Mouse (Mus musculus): ENCODE measurements around the gene Kidins220. TPM values are rescaled to one million over a fixed set of nuclear protein-coding genes. Genes with fewer than 3 reads are reported as not detected.

The Kidins220 gene
- polyA plus RNA-seq, 1 experiment from 2014 or later: 12.2 TPM

DNA sequence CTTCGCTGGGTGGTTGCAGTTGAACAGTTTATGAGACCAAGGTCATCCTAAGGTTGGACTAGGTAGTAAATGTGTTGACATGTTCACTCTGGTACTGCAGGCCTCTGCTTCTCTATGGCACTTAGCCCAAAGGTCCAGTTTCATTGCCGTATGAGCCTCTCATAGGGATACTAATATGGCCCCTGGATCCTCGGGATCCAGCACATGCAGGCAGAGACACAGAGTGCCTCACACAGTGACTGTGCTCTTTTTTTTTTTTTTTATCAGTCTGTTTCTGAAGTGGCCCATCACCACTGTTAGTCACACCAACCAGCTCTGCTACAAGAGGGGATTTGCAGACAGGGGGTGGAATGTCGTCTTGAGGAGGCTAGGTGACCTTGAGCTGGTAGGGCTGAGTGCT, 98.6 kb downstream of the Kidins220 start:
- no peak overlapping the region for H3K4me2 ChIP-seq
- H3K27ac ChIP-seq: no peak overlapping the region
- no peaks in the 10 kb centered on the region for H3K9me3 ChIP-seq (replicated peaks)
- no peaks in the 10 kb centered on the region for H3K36me3 ChIP-seq
- H3K9ac ChIP-seq: no peak overlapping the region
- H3K4me1 ChIP-seq: no peaks in the 10 kb centered on the region
- ATAC-seq: no peak
- no peaks in the 10 kb centered on the region for H3K27me3 ChIP-seq (replicated peaks)
- no peak overlapping the region for H3K4me3 ChIP-seq
- WGBS (ENCODE audit: insufficient replicate concordance): 62% methylated on average over 4 of the region's 4 CpGs

DNA sequence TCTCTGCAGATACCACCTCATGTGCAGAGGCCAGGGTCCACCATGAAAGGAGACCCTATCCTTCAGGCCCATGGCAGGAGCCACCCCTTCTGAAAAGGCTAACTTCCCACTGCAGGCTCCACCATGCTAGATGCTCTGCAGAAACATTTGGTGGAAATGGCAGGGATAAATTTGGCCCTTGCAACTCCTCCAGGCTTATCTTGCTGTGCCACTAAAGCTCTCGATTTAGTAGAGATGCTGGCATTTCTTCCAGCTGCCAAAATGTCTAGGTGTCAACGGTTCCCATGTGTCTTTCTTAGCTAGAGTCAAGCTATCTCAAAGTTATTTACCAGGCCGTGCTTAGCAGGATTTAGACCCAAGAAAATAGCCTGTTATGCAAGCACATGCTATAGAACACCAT, 99.6 kb downstream of the Kidins220 start:
- WGBS (ENCODE audit: insufficient replicate concordance): 59% methylated on average over 3 of the region's 3 CpGs
- Histone ChIP-seq H3K4me2 (no peak overlapping the region), H3K4me3 (no peak overlapping the region), H3K9me3 (replicated peaks) (no peaks in the 10 kb centered on the region), H3K27ac (no peak overlapping the region), H3K9ac (no peak overlapping the region), H3K36me3 (no peaks in the 10 kb centered on the region), H3K27me3 (replicated peaks) (no peaks in the 10 kb centered on the region), H3K4me1 (no peaks in the 10 kb centered on the region)
- ATAC-seq: no peak

DNA sequence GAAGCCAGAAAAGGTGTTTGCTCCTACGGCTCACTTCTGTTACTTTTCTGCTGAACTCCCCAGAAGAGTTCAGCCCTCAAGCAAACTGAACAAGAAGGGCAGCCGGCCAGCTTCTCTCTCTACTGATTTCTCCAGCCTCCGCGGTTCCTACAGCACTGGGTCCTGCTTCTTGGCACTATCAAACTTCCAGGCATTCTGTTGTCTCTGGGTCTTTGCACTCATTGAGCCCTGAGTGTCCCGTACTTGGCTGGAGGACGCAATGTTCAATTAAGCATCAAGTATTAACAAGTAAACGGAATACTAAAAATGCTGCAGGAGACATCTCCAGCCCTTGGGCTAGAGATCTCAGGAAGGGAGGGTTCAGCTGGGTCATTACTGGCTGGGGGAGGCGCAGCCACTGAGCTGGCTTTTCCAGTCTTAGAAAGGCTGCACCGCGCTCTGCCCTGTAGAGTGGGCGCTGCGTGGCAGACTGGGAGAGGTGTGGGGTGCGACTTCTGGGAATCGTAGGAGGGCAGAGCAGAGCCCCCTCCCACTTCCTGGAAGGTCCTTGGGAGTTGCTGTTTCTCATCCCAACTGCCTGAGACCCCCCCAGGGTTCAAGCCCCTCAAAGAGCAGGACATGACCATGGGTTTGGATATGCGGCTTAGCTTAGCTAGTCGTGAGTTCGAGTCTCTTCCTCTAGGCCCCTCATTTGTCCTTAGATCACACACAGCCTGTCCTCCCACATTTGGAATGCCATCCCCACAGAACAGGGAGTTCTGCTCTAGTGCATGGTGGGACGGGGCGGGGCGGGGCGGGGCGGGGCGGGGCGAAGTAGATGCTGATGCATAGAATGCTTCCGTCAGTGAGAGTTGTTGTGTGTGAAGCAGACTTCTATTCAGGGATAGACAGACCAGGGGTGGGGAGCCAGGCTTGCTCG, 108.8 kb downstream of the Kidins220 start:
- H3K27ac ChIP-seq: no peak overlapping the region
- peaks cover 11% of the 10 kb centered on the region for H3K27me3 ChIP-seq (replicated peaks)
- no peaks in the 10 kb centered on the region for H3K9me3 ChIP-seq (replicated peaks)
- no peak overlapping the region for H3K4me3 ChIP-seq
- no peak for ATAC-seq
- no peak overlapping the region for H3K4me2 ChIP-seq
- WGBS (ENCODE audit: insufficient replicate concordance): 35% methylated on average over 26 of the region's 26 CpGs
- H3K9ac ChIP-seq: no peak overlapping the region
- no peaks in the 10 kb centered on the region for H3K36me3 ChIP-seq
- no peaks in the 10 kb centered on the region for H3K4me1 ChIP-seq

DNA sequence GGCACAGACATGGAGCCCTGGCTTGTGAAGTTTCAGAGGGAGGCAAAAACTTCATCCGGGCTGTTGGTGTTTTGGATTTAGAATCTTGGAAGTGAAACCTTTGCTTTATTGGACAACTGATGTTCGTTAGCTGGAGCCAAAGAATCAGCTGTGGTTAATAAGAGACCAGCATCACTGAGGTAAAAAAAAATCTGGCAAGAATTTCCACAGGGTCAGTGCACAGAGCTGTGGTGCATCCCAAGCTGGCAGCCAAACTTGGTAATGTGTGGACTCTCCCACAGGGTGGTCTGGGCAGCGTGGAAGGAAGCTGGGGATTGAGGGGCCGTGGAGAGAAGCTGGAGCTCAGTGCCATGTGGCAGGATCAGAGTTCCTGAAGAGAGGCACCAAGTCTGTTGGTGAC, 112.2 kb downstream of the Kidins220 start:
- H3K4me1 ChIP-seq: peaks cover 5% of the 10 kb centered on the region; the same call in 1 of the 2 replicates
- H3K27ac ChIP-seq: no peak overlapping the region
- no peak for ATAC-seq
- H3K4me3 ChIP-seq: no peak overlapping the region
- peaks cover 14% of the 10 kb centered on the region for H3K27me3 ChIP-seq (replicated peaks)
- no peak overlapping the region for H3K9ac ChIP-seq
- no peaks in the 10 kb centered on the region for H3K9me3 ChIP-seq (replicated peaks)
- 48% methylated on average over 4 of the region's 4 CpGs for WGBS (ENCODE audit: insufficient replicate concordance)
- H3K36me3 ChIP-seq: no peaks in the 10 kb centered on the region
- no peak overlapping the region for H3K4me2 ChIP-seq

DNA sequence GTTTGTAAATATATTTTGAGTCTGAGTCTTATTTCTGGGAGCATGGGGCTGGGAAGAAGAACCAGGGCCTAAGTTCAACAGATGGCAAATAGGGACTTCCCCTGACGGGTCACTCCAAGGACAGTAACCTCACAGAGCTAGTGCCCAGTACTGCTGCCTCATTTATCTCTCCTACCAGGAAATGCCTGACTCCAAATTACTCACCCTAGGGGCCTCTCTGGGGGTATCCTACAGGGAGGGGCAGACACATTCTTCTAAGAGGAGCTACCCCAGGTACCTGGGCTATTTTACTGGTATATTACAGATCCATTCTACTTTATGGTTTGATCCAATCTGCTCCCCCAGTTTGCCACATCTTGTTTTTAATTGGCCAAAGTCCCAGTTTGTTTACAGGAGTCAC, 114.7 kb downstream of the Kidins220 start:
- no peaks in the 10 kb centered on the region for H3K36me3 ChIP-seq
- H3K9me3 ChIP-seq (replicated peaks): no peaks in the 10 kb centered on the region
- H3K4me2 ChIP-seq: no peak overlapping the region
- WGBS (ENCODE audit: insufficient replicate concordance): 11% methylated on average over 1 of the region's 1 CpGs
- H3K4me3 ChIP-seq: no peak overlapping the region
- H3K27ac ChIP-seq: no peak overlapping the region
- peaks cover 12% of the 10 kb centered on the region; the same call in 1 of the 2 replicates for H3K4me1 ChIP-seq
- no peak overlapping the region for H3K9ac ChIP-seq
- peaks cover 26% of the 10 kb centered on the region for H3K27me3 ChIP-seq (replicated peaks)
- ATAC-seq: no peak

DNA sequence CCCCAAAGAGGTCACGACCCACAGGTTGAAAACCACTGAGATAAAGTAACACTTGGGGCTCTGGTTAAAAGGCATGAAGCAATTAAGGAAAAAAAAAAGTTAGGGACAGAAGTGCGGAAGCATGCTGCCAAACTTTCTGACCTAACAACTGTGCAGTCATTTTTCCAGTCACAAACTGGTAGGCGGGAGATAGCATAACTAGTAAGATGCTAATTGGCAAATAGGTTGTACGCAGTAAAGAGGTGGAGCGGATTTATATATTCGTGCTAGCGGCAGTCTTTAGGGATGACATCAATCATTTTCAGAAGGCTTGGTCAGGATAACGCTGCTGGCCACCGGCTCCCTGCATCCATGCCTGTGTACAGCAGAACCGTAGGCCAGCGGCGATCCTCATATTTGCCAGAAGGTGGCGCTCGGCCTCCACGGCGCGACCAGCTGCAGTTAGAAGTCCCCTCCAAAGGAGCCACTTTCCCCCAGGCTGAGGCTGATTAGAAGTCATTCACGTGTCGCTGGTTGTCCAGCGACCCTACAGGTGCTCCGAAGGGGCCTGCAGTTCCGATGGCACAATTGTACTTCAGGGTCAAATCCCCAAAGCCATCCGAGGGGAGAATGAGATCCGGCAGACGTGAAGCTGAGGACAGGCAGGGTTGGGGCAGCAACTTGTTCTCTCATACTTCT, 117.4 kb downstream of the Kidins220 start:
- Histone ChIP-seq H3K4me1 (peaks cover 17% of the 10 kb centered on the region), H3K4me2 (peak overlapping the region; percentile 53), H3K27me3 (replicated peaks) (peaks cover 53% of the 10 kb centered on the region), H3K36me3 (no peaks in the 10 kb centered on the region), H3K9me3 (replicated peaks) (no peaks in the 10 kb centered on the region), H3K27ac (0 out of 2 replicates have a peak overlapping the region, but pooled peaks have one; percentile 4), H3K4me3 (peak overlapping the region; percentile 31; the same call in 1 of the 2 replicates), H3K9ac (no peak overlapping the region)
- peak; percentile 24; the same call in 1 of the 2 replicates for ATAC-seq
- 9% methylated on average over 25 of the region's 25 CpGs for WGBS (ENCODE audit: insufficient replicate concordance)

DNA sequence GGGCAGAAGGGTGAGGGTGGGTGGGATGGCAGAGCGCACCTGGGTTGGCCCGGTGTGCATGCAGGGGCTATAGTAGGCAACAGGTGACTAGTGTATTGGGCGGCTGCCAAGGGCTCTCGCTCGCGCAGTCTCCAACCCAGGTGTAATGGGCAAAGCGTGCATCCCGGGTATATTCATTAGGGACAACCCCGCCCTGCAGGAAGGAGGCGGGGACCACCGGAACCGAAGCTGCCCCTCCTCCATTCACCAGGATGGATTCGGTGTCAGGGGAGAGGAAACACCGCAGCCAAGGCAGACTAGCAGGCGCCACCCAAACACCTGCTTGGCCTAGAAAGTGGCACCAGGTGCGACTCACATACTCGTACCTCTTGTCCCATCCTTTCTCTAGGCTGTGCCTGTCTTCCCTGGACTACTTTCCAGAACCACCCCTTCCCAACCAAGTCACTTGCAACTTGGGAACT, 118.1 kb downstream of the Kidins220 start:
- peaks cover 59% of the 10 kb centered on the region for H3K27me3 ChIP-seq (replicated peaks)
- peak; percentile 6; the same call in 1 of the 2 replicates for ATAC-seq
- H3K27ac ChIP-seq: 0 out of 2 replicates have a peak overlapping the region, but pooled peaks have one; percentile 4
- peaks cover 19% of the 10 kb centered on the region for H3K4me1 ChIP-seq
- H3K36me3 ChIP-seq: no peaks in the 10 kb centered on the region
- H3K9me3 ChIP-seq (replicated peaks): no peaks in the 10 kb centered on the region
- WGBS (ENCODE audit: insufficient replicate concordance): 6% methylated on average over 16 of the region's 17 CpGs
- H3K4me2 ChIP-seq: peak overlapping the region; percentile 53
- H3K4me3 ChIP-seq: peak overlapping the region; percentile 31; the same call in 1 of the 2 replicates
- H3K9ac ChIP-seq: no peak overlapping the region

DNA sequence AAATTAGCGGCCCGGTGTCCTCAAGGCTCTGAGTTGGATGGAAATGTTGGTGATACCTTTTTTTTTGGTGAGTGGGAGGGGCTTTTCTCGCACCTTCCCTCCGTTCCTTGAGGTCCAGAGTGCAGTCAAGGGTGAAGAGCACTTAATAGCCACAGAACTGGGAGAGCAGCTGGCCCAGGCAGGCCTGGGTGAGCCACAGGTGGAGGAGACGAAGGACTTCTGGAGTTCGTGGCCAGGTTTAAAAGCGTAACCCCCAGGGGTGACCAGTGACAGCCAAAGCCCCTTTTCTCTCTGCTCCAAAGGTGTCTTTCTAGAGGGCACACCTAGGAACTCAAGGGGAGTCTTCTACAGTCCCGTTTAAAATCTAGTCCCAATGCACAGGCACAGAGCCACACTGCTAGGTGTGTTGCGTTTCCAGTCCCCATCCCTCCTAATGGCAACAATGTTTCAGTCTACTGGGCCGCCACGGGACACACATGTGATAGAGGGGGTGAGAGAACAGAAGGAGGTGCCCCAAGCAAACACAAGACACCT, 118.6 kb downstream of the Kidins220 start:
- 35% methylated on average over 11 of the region's 11 CpGs for WGBS (ENCODE audit: insufficient replicate concordance)
- H3K4me1 ChIP-seq: peaks cover 24% of the 10 kb centered on the region
- H3K36me3 ChIP-seq: no peaks in the 10 kb centered on the region
- H3K9ac ChIP-seq: no peak overlapping the region
- peak overlapping the region; percentile 53 for H3K4me2 ChIP-seq
- H3K4me3 ChIP-seq: peak overlapping the region; percentile 31
- H3K9me3 ChIP-seq (replicated peaks): no peaks in the 10 kb centered on the region
- no peak overlapping the region for H3K27ac ChIP-seq
- no peak for ATAC-seq
- peaks cover 65% of the 10 kb centered on the region for H3K27me3 ChIP-seq (replicated peaks)

DNA sequence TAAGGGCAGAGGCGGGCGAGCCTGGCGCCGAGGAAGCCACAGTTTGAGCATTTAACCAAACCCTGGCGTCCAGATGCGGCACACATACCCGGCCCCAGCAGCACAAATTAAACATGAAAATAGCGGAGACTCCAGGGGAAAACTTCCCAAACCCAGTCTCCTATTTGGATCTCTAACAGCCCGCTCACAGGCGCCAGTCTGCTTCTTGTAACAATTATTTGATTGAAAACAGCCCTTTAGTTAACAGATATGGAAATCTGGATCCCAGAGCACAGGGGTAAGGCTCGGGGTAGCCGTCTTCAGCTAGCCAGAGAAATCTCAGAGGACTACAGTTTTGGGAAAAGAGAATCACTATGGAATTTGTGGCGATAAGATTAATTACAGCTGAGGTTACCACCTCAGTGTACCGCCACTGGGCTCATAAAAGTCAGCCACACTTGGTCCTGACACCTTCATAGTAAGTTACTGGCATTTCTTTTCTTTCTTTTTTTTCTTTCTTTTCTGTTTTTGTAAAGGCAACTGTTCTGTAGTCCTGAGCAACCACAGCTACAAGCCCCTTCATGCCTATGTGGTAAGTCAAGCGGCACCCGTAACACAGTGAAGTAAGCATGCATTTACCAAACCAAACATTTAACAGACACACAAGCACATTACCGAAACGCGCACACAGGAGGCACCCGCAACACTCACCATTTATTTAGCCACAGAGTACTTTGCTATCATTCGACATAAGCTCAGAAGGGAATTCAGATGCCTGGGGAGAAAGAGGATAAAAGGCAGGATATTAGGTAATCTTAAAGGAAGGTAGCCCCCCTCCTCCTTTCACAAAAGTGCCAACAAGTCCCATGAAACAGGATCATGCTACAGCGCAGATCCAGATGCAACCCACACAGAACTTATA, 120.1 kb downstream of the Kidins220 start:
- H3K4me2 ChIP-seq: peak overlapping the region; percentile 70
- no peaks in the 10 kb centered on the region for H3K36me3 ChIP-seq
- H3K9me3 ChIP-seq (replicated peaks): no peaks in the 10 kb centered on the region
- H3K4me1 ChIP-seq: peaks cover 35% of the 10 kb centered on the region
- no peak for ATAC-seq
- WGBS (ENCODE audit: insufficient replicate concordance): 6% methylated on average over 22 of the region's 22 CpGs
- H3K27ac ChIP-seq: peak overlapping the region; percentile 66
- H3K27me3 ChIP-seq (replicated peaks): peaks cover 80% of the 10 kb centered on the region
- H3K4me3 ChIP-seq: peak overlapping the region; percentile 60
- H3K9ac ChIP-seq: peak overlapping the region; percentile 45

DNA sequence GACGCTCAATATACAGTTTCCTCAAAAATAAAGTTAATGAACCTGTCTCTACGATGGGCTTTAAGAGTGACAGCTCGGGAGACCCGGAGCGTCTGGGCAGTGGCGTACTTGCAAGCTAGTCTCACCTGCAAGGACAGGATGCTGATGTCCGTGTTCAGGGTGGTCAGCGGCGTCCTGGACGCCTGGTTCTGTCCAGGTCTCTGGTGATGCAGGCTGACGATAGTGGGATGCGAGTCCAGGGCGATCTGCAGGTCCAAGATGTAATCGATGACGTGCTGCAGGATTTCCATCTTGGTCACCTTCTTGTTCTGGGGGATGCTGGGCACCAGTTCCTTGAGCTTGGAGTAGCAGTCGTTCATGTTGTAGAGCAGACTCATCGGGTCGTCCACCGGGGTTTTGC, 120.8 kb downstream of the Kidins220 start:
- Histone ChIP-seq H3K9me3 (replicated peaks) (no peaks in the 10 kb centered on the region), H3K36me3 (no peaks in the 10 kb centered on the region), H3K27me3 (replicated peaks) (peaks cover 87% of the 10 kb centered on the region), H3K27ac (peak overlapping the region; percentile 27; the same call in 1 of the 2 replicates), H3K4me2 (peak overlapping the region; percentile 70), H3K9ac (peak overlapping the region; percentile 45), H3K4me3 (peak overlapping the region; percentile 60), H3K4me1 (peaks cover 35% of the 10 kb centered on the region)
- no peak for ATAC-seq
- under 1% methylated on average over 19 of the region's 19 CpGs for WGBS (ENCODE audit: insufficient replicate concordance)
